Mouse (Mus musculus) monocyte, adult 5-6 weeks (primary cell): ENCODE data around the gene Metrnl. TPM values are rescaled to one million over a fixed set of nuclear protein-coding genes. Genes with fewer than 3 reads are reported as not detected.

Experiments
- ATAC-seq: fragments of 153-309, 156-312 bp; replicated peaks from 2 replicates; pipeline ENCODE4 v1.8.0; 2017; ENCODE audit warnings: mild to moderate bottlenecking; ENCODE audit not compliant: low TSS enrichment, insufficient number of reproducible peaks, severe bottlenecking, poor library complexity, low FRiP score
- total RNA-seq: library from RNA; stranded (forward); fragments of 200-1000, 200-491, 200-594 nt; gene quantifications from 3 replicates; pipeline ENCODE4 v1.2.3, GENCODE M21; 2017

The Metrnl gene
- total RNA-seq, 1 experiment from 2014 or later, result 399 TPM

- ATAC-seq, result no peak
Observed at GRCm38 (mm10) chr11:121679581-121679980, 21.8 kb upstream of the Metrnl start.

- peak; percentile 93 for ATAC-seq
Observed at GRCm38 (mm10) chr11:121680750-121681149, 20.6 kb upstream of the Metrnl start.

DNA sequence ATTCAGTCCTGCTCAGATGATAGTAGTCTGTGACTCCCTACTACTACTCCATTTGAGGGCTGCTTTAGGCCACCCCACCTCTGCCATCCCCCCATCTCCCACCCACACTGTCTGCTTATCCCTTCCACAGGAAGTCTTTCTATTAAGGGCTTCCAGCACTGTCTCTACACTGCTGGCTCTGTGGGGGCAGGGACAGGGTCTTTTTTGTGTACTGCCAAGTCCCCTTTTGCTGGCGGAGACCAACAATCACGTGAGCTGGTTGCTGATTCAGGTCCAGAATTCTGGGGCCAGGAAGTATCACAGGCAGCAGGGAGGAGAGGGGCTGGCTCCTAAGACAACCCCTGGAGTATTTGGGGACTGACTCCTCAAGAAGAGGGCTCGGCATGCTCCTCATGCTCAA, 18.1 kb upstream of the Metrnl start:
- ATAC-seq, result no peak

- no peak for ATAC-seq
Observed at GRCm38 (mm10) chr11:121685491-121686001, 15.8 kb upstream of the Metrnl start.

- no peak for ATAC-seq
Observed at GRCm38 (mm10) chr11:121686091-121686490, 15.3 kb upstream of the Metrnl start.

DNA sequence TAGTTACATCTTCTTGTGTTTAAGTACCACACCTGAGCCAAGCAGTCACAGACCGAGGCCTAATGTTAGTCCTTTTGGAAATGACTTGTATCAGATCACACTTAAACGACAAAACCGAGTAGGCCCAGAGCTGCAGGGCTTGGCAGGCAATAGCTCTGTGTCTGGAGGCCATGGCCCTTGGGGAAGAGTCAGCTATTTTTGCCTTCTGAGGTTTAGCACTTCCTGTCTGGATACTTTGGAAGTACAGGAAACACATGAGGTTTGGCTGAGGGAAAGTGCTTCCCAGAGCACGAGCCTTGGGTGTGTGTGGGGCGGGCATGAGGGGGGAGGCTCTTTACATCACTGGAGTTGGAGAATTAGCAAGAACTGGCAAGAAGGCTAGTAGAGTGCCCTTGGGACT, 14.7 kb upstream of the Metrnl start:
- ATAC-seq, result no peak

DNA sequence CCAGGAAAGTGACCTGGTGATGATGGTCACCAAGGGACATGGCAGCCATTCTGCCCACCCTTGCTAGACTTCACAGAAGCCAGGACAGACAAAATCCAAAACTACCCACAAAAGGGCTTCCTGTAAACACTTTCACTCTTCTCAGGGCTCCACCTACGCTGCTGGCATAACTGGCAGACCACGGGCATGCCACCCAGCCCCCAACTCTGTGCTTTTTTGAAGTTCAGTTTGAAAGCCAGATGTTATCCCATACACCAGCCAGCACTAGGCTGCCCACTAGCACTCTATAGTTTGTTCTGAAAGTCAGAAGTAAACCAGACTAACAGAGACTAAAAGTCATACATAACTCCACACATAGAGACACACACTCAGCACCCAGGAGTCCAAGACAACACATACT, 13.3 kb upstream of the Metrnl start:
- no peak for ATAC-seq

GRCm38 (mm10) chr11:121695304-121696064, 5.9 kb upstream of the Metrnl start:
- no peak for ATAC-seq

GRCm38 (mm10) chr11:121697271-121697670, 4.1 kb upstream of the Metrnl start:
- ATAC-seq, result no peak; the same call in 1 of the 2 replicates

- ATAC-seq, result no peak
Observed at GRCm38 (mm10) chr11:121698381-121698955, 2.9 kb upstream of the Metrnl start.

DNA sequence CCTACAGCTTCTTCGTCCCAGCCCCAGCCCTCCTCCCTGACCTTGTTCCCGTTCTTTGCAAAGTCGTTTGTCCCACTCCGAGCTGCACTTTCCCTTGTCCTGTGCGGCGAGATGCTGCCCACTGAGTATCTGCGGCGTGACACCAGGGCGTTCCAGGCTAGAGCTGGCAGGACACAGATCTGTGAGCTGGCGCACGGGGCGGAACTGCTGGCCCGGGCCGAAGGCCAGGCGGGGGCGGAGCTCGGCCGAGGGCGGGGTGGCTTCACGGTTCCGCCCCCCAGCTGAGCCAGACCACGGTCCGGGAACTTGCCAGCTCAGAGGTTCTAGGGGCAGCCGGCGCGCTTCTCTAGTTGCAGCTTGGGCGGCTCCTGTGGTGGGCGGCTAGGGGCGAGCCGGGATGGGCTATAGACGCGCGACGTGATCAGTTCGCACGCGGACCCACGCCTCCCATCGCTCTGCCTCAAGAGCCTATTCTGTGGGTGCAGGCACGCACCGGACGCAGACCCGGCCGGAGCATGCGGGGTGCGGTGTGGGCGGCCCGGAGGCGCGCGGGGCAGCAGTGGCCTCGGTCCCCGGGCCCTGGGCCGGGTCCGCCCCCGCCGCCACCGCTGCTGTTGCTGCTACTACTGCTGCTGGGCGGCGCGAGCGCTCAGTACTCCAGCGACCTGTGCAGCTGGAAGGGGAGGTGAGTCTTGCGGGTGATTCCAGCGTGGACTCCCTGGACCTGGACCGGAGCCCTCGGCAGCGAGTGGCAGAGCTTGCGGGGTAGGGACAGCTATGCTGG, 959 bp downstream of the Metrnl start:
- peak; percentile 68 for ATAC-seq

GRCm38 (mm10) chr11:121702895-121703618, 1.7 kb downstream of the Metrnl start:
- peak; percentile 27; the same call in 1 of the 2 replicates for ATAC-seq

GRCm38 (mm10) chr11:121703619-121704215, 2.4 kb downstream of the Metrnl start:
- no peak for ATAC-seq

DNA sequence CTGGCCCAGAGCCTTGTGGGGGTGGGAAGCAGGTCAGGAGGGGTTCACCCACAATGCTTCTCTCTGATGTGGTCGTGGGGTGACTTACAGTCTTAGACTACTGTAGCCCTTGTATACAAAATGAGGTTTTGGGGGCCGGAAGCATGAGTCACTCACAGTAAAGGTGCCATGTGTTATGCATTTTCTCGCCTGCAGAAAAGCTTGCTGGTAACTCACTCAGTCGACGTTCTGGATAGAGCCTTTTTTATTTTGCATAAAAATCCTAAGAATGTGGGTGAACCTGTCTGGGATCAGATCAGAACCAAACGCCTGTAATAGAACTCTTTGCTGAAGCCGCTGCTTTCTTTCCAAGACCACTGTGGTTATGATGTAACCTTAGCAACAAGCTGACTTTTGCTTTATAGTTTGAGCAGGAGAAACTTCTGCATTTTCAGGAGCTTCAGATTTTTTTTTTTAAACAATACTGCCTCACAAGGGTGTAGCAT, 5.2 kb downstream of the Metrnl start:
- peak; percentile 15; the same call in 1 of the 2 replicates for ATAC-seq

- ATAC-seq, result no peak
Observed at GRCm38 (mm10) chr11:121709278-121709677, 7.9 kb downstream of the Metrnl start.

- ATAC-seq, result no peak
Observed at GRCm38 (mm10) chr11:121710245-121710644, 8.9 kb downstream of the Metrnl start.

DNA sequence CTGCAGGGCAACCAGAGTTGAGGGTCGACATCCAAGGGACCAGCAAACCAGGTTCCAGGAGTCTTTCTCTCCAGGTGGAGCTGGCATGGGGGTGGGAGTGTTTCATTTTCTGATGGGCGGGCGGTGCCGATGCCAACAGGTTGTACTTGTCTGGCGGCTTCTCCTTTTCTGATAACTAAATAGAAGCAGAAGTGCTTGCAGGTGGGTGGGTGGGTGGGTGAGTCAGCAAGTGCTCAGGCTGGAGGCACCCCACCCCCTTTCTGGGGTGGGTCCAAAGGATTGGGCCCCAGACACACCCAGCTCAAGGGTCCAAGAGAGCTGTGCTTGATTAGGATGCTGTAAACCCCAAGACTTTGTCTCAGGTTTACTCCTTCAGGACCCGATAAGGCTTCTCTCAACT, 11.6 kb downstream of the Metrnl start:
- ATAC-seq, result no peak

GRCm38 (mm10) chr11:121713569-121713968, 12.2 kb downstream of the Metrnl start:
- no peak; the same call in 1 of the 2 replicates for ATAC-seq
